Comparison of ENCODE assay signal across 8 mouse cellular contexts in the genomic region with DNA sequence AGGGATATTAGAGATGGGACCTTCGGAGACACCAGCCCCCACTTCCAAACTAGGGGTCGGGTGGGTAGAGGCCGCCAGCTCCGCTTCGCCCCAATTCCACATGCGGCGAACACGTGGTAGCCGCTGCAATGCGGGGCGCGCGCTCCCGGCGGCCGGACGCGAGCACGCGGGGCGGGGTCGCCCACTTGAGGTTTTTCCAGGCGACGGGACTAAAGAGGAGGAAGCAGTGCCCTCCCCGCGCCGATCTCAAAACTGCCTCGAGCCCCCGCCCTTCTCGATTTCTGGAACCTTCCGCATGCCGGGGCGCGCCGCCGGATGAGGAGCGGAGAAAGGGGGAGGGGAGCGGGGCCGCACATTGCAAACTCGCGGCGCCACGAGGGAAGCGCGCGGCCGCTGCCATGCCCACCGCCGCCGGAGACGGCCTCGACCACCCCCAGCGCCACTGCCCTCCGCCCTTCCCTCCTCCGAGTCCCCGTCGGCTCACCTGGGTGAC. TPM values are rescaled to one million over a fixed set of nuclear protein-coding genes. Genes with fewer than 3 reads are reported as not detected.
DNase-seq lines count a peak whose midpoint lies in the region; ATAC-seq and TF ChIP-seq lines count a peak whose summit lies in the region.

No protein-coding gene starts in this region.

- peak overlapping the region; percentile 100 for H3K27ac ChIP-seq in gastrocnemius, adult 2 months

- DNase-seq in ZHBTc4 (ENCODE audit: low read depth, low spot score), result peak; percentile 94
- peak; percentile 78 to 90 for DNase-seq in cerebellum, postnatal 4 days (ENCODE audit: low spot score in 2 of 2)
- peak; percentile 95 for DNase-seq in gastrocnemius, adult 2 months
- DNase-seq in left cerebral cortex, postnatal 10 days (ENCODE audit: extremely low spot score in 1 of 2, low spot score in 2 of 2), result peak; percentile 92 to 97
- DNase-seq in right cerebral cortex, postnatal 14 days, result peak; percentile 93
- DNase-seq in urinary bladder, postnatal 36 days (ENCODE audit: low spot score in 2 of 2), result peak; percentile 85 to 92

- no peak for TF ChIP-seq CTCF in gastrocnemius, adult 2 months (IDR thresholded peaks at IDR 0.05)

- intact Hi-C loops in gastrocnemius, adult 2 months (cut with DNase I), result no loop called here
- intact Hi-C loops in left cerebral cortex, postnatal 10 days (cut with DNase I), result no loop called here

- H3K4me3 ChIP-seq in gastrocnemius, adult 2 months, result peak overlapping the region; percentile 78

- peak; percentile 53 for ATAC-seq in inflammation-experienced regulatory T-cells, adult 6 months
- peak; percentile 33 for ATAC-seq in megakaryocyte-erythroid progenitor cell, adult 5-6 weeks (replicated peaks; ENCODE audit: low FRiP score, low TSS enrichment, poor library complexity, severe bottlenecking)

RNA-seq across cellular contexts. Expression of a gene that starts 0.5 kb away (rescaled TPM):
- 100 to 1,000 TPM; 130 to 164 TPM for total RNA-seq in gastrocnemius, adult 2 months (2021)
- polyA plus RNA-seq in inflammation-experienced regulatory T-cells, adult 6 months (2017; shearing (Covaris generic)), result 100 to 1,000 TPM; 217 to 228 (median 219) TPM
- total RNA-seq in left cerebral cortex, postnatal 10 days (2021), result 100 to 1,000 TPM; 158 to 195 TPM
- total RNA-seq in megakaryocyte-erythroid progenitor cell, adult 5-6 weeks (2014; fragmentation: Nextera tagmentation), result 555 and 732 TPM in 2 replicates
- 235 and 332 TPM in 2 replicates for total RNA-seq in megakaryocyte-erythroid progenitor cell, adult 5-6 weeks (2017)

RNA-seq across cellular contexts. Expression of a gene that starts 24.8 kb away (rescaled TPM):
- 10 to 100 TPM; 12.2 to 17.3 TPM for total RNA-seq in gastrocnemius, adult 2 months (2021)
- polyA plus RNA-seq in inflammation-experienced regulatory T-cells, adult 6 months (2017; shearing (Covaris generic)), result 1 to 10 TPM; 5.6 to 6.5 (median 5.9) TPM
- 10 to 100 TPM; 19.8 to 21.1 TPM for total RNA-seq in left cerebral cortex, postnatal 10 days (2021)
- 8.6 and 11.3 TPM in 2 replicates for total RNA-seq in megakaryocyte-erythroid progenitor cell, adult 5-6 weeks (2014; fragmentation: Nextera tagmentation)
- 3.7 and 11.2 TPM in 2 replicates for total RNA-seq in megakaryocyte-erythroid progenitor cell, adult 5-6 weeks (2017)

RNA-seq across cellular contexts. Expression of a gene that starts 48.4 kb away (rescaled TPM):
- total RNA-seq in gastrocnemius, adult 2 months (2021), result 10 to 100 TPM; 50.4 to 58.0 TPM
- polyA plus RNA-seq in inflammation-experienced regulatory T-cells, adult 6 months (2017; shearing (Covaris generic)), result 100 to 1,000 TPM; 338 to 440 (median 338) TPM
- 1 to 10 TPM; 8.1 to 9.4 TPM for total RNA-seq in left cerebral cortex, postnatal 10 days (2021)
- total RNA-seq in megakaryocyte-erythroid progenitor cell, adult 5-6 weeks (2014; fragmentation: Nextera tagmentation), result 225 and 320 TPM in 2 replicates
- 240 and 305 TPM in 2 replicates for total RNA-seq in megakaryocyte-erythroid progenitor cell, adult 5-6 weeks (2017)

RNA-seq across cellular contexts. Expression of a gene that starts 58.6 kb away (rescaled TPM):
- 100 to 1,000 TPM in 1 of 2 experiments, 10 to 100 TPM in 1; 97.5 to 102 TPM for total RNA-seq in gastrocnemius, adult 2 months (2021)
- polyA plus RNA-seq in inflammation-experienced regulatory T-cells, adult 6 months (2017; shearing (Covaris generic)), result 10 to 100 TPM; 67.7 to 70.9 (median 69.7) TPM
- 1 to 10 TPM; 3.4 to 4.5 TPM for total RNA-seq in left cerebral cortex, postnatal 10 days (2021)
- total RNA-seq in megakaryocyte-erythroid progenitor cell, adult 5-6 weeks (2014; fragmentation: Nextera tagmentation), result 420 and 424 TPM in 2 replicates
- 125 and 132 TPM in 2 replicates for total RNA-seq in megakaryocyte-erythroid progenitor cell, adult 5-6 weeks (2017)

Comparison
In these comparisons a context has a peak if more than half of its experiments do, and no peak if none do; other contexts are left out.
1. Peak in every context shown above with its lines: DNase-seq, ATAC-seq, H3K4me3 ChIP-seq and H3K27ac ChIP-seq.
2. RNA of a gene that starts 48.4 kb away (total RNA-seq): 225 to 320 TPM in megakaryocyte-erythroid progenitor cell, adult 5-6 weeks and 50.4 to 58.0 TPM in gastrocnemius, adult 2 months; 8.1 to 9.4 TPM in left cerebral cortex, postnatal 10 days; every median in the first group is over 4 times any median in the second.